Mouse (Mus musculus) MN1 (cell line): ENCODE results near the gene Ankrd52.
"Not testable (repeated sequence)": the region's sequence is repeated elsewhere in the genome, so short reads cannot be mapped to it uniquely, and the experiment has no call there.

Experiments
- DNase-seq: peaks from one replicate; pipeline ENCODE4 v3.0.0-alpha.2; 2016; ENCODE audit warnings: low spot score

The Ankrd52 gene

GRCm38 (mm10) chr10:128376455-128377211, at the start of gene Ankrd52:
Gene Ankrd52, plus strand, starts transcription at chr10:128377115.
- DNase-seq = peak; percentile 95

- DNase-seq = no peak
Observed at GRCm38 (mm10) chr10:128327610-128328009, 49.3 kb upstream of the Ankrd52 start.

DNA sequence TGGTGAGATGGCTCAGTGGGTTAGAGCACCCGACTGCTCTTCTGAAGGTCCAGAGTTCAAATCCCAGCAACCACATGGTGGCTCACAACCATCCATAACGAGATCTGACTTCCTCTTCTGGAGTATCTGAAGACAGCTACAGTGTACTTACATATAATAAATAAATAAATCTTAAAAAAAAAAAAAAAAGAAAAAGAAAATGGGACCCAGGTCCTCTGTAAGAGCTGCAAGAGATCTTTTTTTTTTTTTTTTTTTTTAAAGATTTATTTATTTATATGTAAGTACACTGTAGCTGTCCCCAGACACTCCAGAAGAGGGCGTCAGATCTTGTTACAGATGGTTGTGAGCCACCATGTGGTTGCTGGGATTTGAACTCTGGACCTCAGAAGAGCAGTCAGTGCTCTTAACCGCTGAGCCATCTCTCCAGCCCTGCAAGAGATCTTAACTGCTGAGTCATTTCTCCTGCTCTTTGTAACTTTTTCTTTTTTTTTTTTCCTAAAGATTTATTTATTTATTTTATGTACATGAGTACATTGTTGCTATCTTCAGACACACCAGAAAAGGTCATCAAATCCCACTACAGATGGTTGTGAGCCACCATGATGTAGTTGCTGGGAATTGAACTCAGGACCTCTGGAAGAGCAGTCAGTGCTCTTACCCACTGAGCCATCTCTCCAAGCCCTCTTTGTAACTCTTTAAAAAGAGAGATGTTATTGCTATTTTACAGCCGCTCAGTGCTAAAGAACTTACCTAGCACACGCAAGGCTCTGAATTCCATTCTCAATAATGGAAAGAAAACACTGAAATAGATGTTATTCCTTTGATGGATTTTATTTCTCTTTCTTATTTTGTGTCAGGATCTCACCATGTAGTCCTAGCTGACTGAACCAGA, 44.3 kb upstream of the Ankrd52 start:
- DNase-seq = not testable (repeated sequence)

DNA sequence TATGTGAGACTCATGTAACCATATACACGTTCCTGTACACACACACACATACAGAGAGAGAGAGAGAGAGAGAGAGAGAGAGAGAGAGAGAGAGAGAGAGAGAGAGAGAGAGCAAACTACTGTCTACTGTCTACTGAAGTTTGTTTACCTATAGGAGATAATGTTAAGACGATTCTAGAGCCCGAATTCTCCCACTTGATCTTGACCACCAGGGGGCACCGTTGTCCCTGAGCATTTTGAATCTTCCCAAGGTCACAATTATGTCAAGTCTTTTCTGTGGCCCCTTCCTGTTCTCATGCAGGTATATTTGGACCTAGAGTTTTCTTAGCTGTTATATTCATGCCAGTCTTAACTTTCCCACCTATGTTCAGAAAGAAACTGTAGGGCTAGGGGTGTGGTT, 41.3 kb upstream of the Ankrd52 start:
- peak; percentile 92 for DNase-seq

DNA sequence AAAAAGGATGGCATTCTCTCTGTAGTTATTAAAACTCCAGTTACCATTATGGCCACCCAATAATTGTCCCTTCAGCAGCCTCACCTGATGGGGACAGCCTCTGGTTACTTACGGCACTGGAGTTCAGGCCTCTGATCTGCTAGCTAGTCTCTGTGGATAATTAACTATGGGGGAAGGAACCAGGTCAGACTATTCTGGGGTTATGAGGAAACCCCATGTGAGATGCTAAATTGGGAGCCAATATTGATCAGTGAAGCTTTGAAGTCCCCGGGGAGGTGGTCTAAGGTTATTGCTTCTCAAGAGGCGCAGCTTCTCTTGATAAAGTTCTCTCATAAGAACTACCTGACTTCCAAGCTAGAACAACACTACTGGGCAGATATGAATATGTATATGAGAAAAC, 40.7 kb upstream of the Ankrd52 start:
- DNase-seq = no peak

GRCm38 (mm10) chr10:128336597-128336996, 40.3 kb upstream of the Ankrd52 start:
- no peak for DNase-seq

GRCm38 (mm10) chr10:128337306-128338181, 39.4 kb upstream of the Ankrd52 start, which contains the start of gene Cs:
Gene Cs, plus strand, starts transcription at chr10:128337734.
- peak; percentile 100 for DNase-seq

GRCm38 (mm10) chr10:128338415-128338814, 38.5 kb upstream of the Ankrd52 start:
- peak; percentile 49 for DNase-seq

DNA sequence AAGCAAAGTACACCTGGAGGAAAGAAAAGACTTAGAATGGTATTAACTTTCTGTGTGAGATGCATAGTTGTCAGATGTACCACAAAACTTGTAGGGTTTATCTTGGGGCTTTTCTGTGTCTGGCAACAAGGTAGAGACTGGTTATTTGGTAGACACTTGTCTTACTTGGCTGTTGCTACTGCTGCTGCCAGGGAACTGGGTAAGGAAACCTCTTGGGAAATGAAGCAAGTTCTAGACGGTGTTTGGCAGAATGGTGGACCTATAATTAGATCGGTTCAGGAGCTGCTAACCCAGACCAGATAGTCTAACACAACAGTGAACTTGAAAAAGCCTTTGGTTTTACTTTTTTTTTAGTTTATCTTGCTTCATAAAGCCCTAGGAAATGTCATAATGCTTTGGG, 38.0 kb upstream of the Ankrd52 start:
- DNase-seq = peak; percentile 42

DNA sequence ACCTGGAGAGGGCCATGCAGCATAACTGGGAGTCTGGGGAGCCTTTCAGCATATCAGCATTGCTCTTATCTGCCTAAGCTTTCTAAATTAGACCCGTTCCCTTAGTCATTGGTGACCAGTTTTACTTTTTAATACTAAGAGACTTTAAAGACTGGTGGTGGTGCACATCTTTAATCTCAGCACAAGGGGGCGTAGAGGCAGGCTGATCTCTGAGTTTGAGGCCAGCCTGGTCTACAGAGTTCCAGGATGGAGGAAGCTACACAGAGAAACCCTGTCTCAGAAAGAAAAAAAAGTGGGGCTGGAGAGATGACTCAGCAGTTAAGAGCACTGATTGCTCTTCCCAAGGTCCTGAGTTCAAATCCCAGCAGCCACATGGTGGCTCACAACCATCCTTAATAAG, 36.7 kb upstream of the Ankrd52 start:
- DNase-seq = peak; percentile 51

DNA sequence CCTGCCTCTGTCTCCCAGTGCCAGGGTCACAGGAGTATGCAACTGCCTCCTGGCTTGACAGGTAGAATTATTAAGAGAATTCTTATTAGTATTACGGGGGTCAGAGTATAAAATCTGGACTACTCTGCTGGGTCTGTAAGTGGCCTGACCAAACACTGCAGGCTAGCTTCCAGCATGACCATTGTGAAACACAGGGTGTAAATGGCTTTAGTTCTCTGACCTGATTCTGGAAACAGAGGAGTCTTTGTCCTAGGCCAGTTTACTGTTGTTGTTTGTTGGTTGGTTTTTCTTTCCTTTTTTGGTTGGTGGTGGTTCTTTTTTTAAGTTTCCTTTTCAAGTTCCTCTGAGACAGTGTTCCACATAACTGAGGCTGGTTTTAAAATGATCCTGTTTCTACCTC, 33.5 kb upstream of the Ankrd52 start:
- no peak for DNase-seq

GRCm38 (mm10) chr10:128344568-128345275, 32.2 kb upstream of the Ankrd52 start:
- peak; percentile 89 for DNase-seq

DNA sequence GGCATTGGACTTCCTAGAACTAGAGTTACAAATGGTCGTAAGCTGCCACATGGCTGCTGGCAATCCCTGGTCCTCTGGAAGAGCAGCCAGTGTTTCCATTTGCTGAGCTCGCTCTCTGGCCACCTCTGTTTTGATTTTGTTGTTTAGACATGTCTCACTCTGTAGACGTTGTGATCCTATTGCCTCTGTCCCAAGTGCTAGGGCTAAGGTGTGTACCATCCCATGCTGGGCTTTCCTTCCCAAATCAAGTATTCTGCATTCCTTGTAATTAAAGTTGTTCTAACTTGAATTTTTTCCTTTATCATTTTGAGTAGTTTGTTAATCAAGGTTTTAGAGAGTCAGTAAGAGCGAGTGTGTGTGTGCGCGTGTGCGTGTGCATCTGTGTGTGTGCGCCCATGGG, 29.4 kb upstream of the Ankrd52 start:
- no peak for DNase-seq

DNA sequence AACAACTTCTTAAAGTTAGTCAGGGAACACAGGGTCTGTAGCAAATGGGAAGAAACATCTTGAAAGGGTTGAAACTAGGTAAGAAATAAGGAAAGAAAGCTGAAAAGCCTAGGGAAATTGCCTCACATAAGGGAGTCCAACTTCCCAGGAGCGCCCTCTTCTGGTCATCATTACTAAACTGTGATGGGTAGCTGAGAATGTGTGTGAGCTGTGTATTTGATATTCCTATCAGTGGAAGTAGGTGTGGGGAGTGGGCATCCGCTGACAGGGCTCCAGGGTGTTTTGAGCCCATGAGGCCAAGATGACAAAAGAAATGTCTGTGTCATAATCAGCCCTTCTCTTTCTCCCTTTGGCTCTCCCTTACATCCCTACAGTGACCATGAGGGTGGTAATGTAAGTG, 18.1 kb upstream of the Ankrd52 start:
- DNase-seq = peak; percentile 81

DNA sequence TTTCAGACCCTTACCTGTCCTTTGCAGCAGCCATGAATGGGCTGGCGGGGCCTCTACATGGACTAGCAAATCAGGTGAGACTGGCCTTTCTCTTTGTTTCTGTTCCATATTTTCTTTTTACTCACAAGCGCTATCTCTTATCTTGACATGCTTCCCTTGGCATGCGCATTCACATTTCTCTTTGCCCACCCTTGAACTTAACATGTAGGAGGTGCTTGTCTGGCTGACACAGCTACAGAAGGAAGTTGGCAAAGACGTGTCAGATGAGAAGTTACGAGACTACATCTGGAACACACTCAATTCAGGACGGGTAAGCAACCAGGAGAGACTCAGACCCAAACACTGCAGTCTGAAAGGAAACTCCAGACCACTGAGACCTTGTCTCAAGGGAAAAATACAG, 17.7 kb upstream of the Ankrd52 start:
- no peak for DNase-seq

GRCm38 (mm10) chr10:128361836-128362235, 15.1 kb upstream of the Ankrd52 start:
- no peak for DNase-seq

- DNase-seq = peak; percentile 79
Observed at GRCm38 (mm10) chr10:128362568-128362967, 14.3 kb upstream of the Ankrd52 start.

DNA sequence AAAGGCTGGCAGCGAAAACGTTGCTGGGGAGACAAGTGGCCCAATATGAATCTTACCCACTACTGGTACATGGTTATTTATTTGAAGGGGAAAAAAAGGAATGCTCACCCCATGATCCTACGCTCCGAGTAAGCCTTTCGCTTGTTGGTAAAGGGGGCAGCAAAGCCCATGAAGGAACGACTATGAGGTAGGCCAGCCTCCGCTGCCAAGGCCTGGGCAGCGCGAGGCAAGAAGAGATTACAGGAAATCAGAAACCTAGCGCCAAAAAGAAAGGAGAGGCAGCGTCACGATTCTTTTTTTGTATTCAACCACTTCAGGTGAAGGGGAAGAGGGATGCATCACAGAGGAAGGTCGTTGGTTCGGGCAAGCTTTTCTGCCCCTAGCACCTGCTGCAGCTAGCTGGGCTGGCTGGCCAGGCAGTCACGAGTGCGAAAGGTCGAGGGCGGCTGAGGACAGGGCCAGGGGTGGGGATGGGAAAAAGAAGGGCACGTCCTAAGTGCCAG, 9.0 kb upstream of the Ankrd52 start:
- peak; percentile 66 for DNase-seq

DNA sequence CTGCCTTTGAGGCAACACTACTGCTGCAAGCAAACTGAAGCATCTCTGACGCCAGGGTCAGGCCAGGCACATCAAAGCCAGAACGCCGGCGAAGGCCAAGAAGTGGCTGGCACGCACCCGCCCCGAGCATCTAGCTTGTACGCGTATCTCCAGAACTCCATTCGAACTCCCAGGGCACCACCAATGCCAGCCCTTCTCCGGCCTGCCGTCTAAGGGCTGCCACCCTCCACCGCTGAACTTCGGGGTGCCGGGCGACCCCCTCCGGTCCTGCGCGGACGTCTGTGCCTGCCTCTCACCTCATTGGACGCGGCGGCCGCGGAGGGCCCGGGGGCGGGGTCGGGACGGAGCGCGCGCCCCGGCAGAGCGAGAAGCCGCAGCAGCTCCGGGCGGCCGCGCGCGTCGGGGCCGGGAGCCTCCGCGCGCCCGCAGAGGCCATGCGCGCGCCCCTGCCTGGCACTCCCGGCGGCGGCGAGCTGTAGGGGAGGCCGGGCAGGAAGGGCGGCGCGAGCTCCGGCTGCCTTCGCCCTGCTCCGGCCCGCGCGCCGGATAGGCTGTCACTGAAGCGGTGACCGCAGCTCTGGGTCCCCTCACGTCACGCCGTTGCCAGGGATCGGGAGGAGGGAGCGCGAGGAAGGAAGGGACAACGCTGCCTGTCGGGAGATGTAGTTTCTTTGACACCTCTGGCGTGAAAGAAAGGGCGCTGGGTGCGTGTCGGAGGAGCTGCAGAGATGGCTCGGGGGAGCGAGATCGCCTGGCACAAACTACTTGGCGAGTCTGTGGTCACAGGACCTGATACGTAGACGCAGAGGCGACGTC, 8.3 kb upstream of the Ankrd52 start, which contains the start of gene Coq10a:
TSS of gene Coq10a (minus strand) at position 596 of the 816 bp plus-strand sequence.
- peak; percentile 99 for DNase-seq

DNA sequence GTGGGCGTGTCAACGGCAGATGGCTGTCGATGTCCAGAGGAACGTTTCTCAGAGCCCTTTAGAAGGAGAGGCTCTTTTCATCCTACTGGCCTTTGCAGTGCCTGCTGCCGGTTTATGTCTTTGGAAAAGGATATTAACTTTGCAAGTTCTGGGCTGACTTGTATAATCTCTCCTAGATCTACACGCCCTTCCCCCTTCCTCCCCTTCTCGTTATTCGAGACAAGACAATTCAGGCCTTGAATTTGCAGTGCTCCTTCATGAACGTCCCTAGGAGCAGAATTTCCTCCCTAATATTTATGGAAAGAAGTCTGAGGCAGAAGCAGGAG, 7.7 kb upstream of the Ankrd52 start:
- no peak for DNase-seq
